Mouse (Mus musculus): ENCODE measurements around the gene Lce1e.
"Not testable (repeated sequence)": the region's sequence is repeated elsewhere in the genome, so short reads cannot be mapped to it uniquely, and the experiment has no call there.

Lce1e gene

DNA sequence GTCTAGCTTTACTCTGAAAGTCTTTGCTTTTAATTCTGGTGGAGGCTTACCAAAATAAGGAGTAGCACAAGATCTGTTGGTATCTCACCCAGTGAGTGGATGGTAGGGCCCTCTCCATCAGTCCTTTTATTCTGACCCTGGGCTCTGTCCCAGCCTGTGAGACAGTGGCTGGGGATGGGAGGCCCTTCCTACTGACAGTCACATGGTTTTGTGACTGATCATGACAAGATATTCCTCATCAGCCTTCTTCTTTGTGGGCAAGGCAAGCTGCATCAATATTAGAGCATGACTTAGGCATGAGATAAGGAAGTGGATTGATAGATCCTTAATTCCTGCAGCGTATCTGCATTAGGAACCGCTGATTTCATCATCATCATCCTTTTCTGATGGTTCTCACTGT is at the start of gene Lce1e:
Gene Lce1e, minus strand, starts transcription at position 101 of the 400 bp plus-strand sequence.
- DNase-seq (ENCODE audit: low spot score) = no peak

DNA sequence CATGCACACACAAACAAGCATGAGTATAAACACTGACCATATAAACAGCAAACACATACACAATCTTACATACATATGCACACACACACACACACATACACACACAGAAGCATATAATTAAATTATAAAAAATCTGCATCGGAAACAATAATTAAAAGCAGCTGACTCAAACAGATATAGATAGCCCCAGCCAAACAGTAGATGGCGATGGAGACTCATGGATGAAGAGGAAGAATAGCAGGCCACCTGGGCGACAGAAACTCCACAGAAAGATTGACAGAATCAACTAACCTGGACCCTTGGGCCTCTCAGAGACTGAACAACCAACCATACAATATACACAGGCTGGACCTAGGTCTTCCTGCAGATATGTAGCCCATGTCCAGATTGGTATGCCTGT is 44.3 kb upstream of the Lce1e start:
- DNase-seq (ENCODE audit: low spot score) = no peak

DNA sequence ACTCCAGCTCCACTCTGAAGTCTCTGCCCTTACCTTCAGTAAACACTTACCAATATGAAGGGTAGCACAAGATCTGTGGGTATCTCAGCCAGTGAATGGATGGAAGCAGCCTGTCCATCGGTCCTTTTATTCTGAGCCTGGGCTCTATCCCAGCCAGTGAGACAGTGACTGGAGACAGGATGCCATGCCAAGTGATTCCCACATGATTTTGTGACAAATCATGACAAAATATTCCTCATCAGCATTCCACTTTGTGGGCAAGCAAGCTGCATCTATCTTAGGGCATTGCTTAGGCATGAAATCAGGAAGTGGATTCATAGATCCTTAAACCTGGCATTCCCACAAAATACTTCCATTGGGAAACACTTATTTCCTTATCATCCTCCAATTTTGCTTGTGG is 43.4 kb upstream of the Lce1e start, which contains the start of gene Lce1g:
Gene Lce1g, minus strand, starts transcription at position 101 of the 400 bp plus-strand sequence.
- no peak for DNase-seq (ENCODE audit: low spot score)

DNA sequence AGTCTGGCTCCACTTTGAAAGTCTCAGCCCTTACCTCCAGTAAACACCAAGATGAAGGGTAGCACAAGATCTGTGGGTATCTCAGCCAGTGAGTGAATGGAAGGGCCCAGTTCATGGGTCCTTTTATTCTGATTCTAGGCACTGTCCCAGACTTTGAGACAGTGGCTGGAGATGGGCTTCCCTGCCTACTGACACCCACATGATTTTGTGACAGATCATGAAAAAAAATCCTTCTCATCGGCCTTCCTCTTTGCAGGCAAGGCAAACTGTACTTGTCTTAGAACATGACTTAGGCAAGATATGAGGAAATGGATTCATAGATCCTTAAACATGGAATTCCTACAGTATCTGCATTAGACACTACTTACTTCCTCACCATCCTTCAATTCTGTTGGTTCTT is 30.1 kb upstream of the Lce1e start, which contains the start of gene Gm38119:
Gene Gm38119, minus strand, starts transcription at position 101 of the 400 bp plus-strand sequence.
- no peak for DNase-seq (ENCODE audit: low spot score)

DNA sequence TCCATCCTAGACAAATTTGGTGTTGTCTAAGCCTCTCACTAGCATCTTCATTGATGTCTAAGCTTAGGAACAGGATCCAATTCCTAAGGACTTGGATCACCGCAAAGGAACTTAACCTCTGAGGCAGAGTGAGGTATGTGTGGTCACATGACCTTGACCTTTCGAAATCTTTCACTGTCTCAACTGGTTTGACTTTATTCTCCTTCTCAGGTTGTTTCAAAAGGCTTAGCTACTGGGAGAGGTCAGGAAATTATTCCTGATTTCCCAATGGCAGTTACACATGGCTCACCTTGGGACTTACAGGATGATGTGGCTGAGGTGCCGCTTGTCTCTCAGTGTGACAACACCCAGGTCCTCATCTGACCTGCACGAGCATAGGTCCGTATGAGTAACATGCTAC is 13.8 kb upstream of the Lce1e start:
- DNase-seq (ENCODE audit: low spot score) = no peak

DNA sequence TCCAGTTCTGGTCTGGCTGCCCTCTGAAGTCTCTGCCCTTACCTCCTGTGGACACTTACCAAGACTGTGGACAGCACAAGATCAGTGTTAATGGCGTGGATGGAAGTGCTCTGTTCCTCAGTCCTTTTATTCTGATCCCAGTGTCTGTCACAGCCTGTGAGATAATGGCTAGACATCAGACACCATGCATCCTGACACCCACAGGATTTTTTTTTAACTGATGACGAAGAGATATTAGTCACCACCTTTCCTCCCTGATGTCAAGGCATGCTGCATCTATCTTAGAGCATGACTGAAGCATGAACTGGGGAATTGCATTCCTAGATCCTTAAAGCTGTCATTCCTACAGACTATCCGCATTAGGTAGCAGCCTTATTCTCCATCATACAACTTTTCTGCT is 11.4 kb upstream of the Lce1e start, which contains the start of gene Lce1f:
Gene Lce1f, minus strand, starts transcription at position 101 of the 400 bp plus-strand sequence.
- DNase-seq (ENCODE audit: low spot score) = no peak

DNA sequence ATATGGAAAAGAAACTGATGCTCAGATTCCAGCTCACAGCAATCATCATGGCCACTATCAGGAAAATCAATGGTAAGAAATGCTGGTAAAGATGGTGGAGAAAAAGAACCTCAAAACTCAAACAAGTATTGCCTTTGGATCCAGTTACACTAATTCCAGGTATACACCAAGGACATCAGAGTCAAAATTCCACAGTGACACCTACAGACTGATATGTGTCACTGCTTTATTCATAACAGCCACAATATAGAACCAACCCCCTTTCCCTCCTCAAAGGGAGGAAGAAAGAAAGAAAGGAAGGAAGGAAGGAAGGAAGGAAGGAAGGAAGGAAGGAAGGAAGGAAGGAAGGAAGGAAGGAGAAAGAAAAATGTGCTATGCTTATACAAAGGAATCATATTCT is 6.2 kb upstream of the Lce1e start:
- DNase-seq (ENCODE audit: low spot score) = no peak

DNA sequence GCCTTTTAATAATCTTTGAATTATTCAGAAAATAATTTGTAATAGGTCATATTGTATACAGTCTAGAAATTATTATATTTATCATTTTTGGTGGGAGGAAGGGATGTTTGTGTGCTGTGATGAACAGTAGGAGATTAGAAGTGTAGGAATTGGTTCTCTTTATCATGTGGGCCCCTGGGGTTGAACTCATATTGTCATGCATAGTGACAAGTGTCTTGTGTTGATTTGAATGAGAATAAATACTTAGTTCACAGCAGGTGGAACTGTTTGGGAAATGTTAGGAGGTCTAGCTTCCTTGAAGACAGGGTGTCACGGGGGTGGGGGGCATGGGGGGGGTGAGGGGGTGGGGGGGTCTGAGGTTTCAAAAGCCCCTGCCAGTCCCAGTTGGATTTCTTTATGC is 14.3 kb downstream of the Lce1e start:
- no peak for DNase-seq (ENCODE audit: low spot score)

DNA sequence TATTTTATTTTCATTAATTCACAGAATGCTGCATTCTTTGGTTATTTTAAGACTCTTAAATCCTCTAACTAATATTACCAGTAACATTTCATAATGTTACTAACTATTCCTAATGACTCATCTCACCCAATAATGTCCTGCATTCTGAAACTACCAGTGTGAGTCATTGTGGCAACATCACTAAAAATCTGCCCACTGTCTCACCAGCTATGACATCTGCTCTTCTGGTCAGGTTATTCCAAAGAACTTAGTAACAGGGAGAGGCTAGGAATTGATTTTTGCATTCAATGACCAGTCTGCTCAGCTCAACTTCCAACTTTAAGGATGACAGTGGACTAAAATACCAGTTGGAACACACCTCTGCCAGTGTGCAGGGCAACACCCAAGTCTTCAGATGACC is 17.2 kb downstream of the Lce1e start:
- no peak for DNase-seq (ENCODE audit: low spot score)

DNA sequence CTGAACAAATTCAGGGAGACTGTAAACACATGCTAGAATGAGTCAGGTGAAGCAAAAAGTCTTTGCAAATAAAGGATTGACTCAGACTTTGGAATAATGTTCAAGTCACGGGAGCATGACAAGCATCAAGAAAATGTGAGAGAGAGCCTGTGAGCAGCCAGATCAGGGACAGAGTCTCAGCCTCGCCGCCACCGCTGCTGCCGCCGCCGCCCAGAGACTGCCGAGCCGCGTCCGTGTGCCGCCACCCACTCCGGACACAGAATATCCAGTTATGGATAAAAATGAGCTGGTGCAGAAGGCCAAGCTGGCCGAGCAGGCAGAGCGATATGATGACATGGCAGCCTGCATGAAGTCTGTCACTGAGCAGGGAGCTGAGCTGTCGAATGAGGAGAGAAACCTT is 19.7 kb downstream of the Lce1e start:
- not testable (repeated sequence) for DNase-seq (ENCODE audit: low spot score)

DNA sequence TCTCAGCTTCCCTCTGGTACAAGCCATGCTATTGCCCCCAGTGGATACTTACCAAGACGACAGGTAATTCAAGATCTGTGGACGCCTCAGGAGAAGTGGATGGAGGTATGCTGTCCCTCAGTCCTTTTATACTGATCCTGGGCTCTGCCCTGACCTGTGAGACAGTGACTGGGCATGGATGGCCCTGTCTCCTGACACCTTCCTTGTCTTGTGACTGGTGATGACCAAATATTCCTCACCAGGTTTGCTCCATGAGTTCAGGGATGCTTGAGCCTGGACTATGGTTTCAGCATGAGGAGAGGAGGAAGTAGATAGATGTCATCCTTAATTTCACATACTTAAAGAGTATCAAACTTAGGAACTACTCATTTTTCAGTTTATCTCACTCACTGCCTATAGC is 21.8 kb downstream of the Lce1e start, which contains the start of gene Lce1d:
Gene Lce1d, minus strand, starts transcription at position 101 of the 400 bp plus-strand sequence.
- DNase-seq (ENCODE audit: low spot score) = no peak

DNA sequence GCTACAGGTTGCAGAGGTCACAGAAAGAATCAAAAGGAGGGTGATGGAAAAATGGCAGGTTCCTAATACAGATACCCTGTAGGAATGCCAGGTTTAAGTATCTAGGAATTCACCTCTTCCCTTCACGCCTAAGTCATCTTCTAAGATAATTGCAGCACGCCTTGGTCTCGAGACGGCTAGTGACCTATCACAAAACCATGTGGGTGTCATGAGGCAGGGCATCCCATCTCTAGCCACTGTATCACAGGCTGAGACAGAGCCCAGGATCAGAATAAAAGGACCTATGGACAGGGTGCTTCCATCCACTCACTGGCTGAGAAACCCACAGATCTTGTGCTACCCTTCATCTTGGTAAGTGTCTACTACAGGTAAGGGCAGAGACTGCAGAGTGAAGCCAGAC is 29.9 kb downstream of the Lce1e start, which contains the start of gene Lce1c:
Gene Lce1c, plus strand, starts transcription at position 301 of the 400 bp plus-strand sequence.
- DNase-seq (ENCODE audit: low spot score) = no peak

DNA sequence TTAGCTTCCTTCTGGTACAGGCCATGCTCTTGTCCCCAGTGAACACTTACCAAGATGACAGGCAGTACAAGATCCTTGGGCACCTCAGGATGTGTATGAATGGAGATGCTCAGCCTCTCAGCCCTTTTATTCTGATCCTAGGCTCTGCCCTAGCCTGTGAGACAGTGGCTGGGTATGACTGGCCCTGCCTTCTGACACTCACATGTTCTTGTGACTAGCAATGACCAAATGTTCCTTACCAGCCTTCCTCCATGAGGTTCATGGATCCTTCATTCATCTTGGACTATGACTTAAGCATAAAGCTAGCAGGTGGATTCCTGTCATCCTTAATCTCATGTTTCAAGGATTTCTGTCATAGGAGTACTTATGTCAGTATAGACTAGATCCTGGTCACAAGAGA is 38.7 kb downstream of the Lce1e start, which contains the start of gene Lce1a2:
Gene Lce1a2, minus strand, starts transcription at position 101 of the 400 bp plus-strand sequence.
- DNase-seq (ENCODE audit: low spot score) = no peak
